Mouse (Mus musculus) kidney, adult 2 months (tissue): ENCODE data around the gene Oaz2. TPM values are rescaled to one million over a fixed set of nuclear protein-coding genes. Genes with fewer than 3 reads are reported as not detected.

Experiments used
- DNase-seq: peaks from one replicate; pipeline ENCODE4 v3.0.0; 2021
- H3K27ac ChIP-seq: fragments of 200-500 bp; 2 replicates; pipeline ENCODE4 v1.5.1; 2012; ENCODE audit warnings: low read depth, low read length, control low read depth, inconsistent platforms; ENCODE audit not compliant: insufficient read depth
- H3K27me3 ChIP-seq: fragments of 200-500 bp; replicated peaks from 2 replicates; pipeline ENCODE4 v1.6.1; 2012; ENCODE audit warnings: mild to moderate bottlenecking, moderate library complexity, low read length, inconsistent platforms; ENCODE audit not compliant: control insufficient read depth, insufficient read depth
- H3K36me3 ChIP-seq: fragments of 200-500 bp; 2 replicates; pipeline ENCODE4 v1.6.1; 2012; ENCODE audit warnings: mild to moderate bottlenecking, moderate library complexity, low read length, inconsistent platforms; ENCODE audit not compliant: control insufficient read depth, insufficient read depth
- H3K4me1 ChIP-seq: fragments of 200-500 bp; 2 replicates; pipeline ENCODE4 v1.6.1; 2011; ENCODE audit warnings: low read length; ENCODE audit not compliant: control insufficient read depth, insufficient read depth
- H3K4me3 ChIP-seq: fragments of 200-500 bp; 2 replicates; pipeline ENCODE4 v1.5.1; 2011; ENCODE audit warnings: mild to moderate bottlenecking, low read depth, low read length, control low read depth; ENCODE audit not compliant: insufficient read depth
- CTCF ChIP-seq: fragments of 200-500 bp; conservative IDR thresholded peaks from 2 replicates; pipeline ENCODE4 v1.5.1; 2011; ENCODE audit warnings: low read depth, mild to moderate bottlenecking, control low read depth, low read length, moderate library complexity, mixed read lengths; ENCODE audit not compliant: insufficient read depth, insufficient read length
- POLR2A ChIP-seq: fragments of 200-500 bp; IDR thresholded peaks from one replicate; pipeline ENCODE4 v1.6.1; 2011; ENCODE audit warnings: low read depth, low read length, control low read depth
- WGBS: fragments of 180-500 bp; shearing (Covaris S2); methylation state at CpG from one replicate; pipeline ENCODE4 v1.1.7; 2018; 5-methylcytosine and 5-hydroxymethylcytosine counted together
- polyA plus RNA-seq: library from polyadenylated mRNA; depleted of rRNA; stranded (reverse); fragments of >200 nt; gene quantifications from 2 replicates; pipeline ENCODE4 v1.2.3, GENCODE M21; 2012

The Oaz2 gene
- polyA plus RNA-seq, 1 experiment, result 139 TPM

DNA sequence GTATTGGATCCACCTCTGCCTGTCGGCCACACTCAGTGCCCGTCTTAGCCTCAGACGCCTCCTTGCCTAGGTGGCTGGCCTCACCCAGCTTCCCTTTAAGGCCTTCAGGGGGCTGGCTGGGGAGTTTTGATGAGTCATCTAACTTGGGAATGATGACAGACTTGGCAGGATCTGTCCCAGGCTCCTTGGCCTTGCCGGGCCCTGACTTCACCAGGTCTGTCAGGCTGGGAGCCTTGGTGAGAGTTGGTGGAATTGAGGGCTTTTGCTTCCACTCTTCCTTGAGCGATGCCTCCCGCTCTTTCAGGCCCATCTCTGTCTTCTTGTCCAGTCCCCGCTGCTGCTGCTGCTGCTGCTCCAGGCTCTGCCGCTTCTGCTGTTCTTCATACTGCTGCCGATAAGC is 34.5 kb downstream of the Oaz2 start:
- Histone ChIP-seq H3K4me3 (no peak overlapping the region), H3K4me1 (peaks cover 3% of the 10 kb centered on the region; the same call in 1 of the 2 replicates), H3K27me3 (no peaks in the 10 kb centered on the region), H3K36me3 (no peaks in the 10 kb centered on the region), H3K27ac (no peak overlapping the region)
- no peak for DNase-seq
- WGBS, result 89% methylated on average over 9 of the region's 9 CpGs
- TF ChIP-seq POLR2A, result no peak

DNA sequence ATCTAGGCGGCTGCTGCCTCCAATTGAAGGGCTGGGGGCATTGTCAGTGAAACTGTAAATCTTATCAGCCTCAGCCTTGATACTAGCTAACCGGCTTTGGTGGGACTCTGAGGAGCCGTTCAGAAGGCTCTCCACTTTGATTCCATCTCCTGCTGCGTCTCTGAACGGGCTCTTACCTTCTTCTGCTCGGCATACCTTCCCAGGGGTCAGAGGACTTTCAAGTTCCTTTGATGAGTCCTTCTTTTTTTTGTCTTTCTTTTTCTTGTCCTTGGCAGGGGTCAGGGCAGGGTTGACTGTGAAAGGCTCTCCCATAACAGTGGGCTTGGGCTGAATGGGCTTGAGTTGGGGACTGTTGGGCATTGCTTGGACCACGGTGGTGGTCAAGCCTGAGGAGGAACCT is 35.4 kb downstream of the Oaz2 start:
- 84% methylated on average over 7 of the region's 7 CpGs for WGBS
- no peak for DNase-seq
- H3K4me3 ChIP-seq, result no peak overlapping the region
- no peak overlapping the region for H3K27ac ChIP-seq
- H3K4me1 ChIP-seq, result peaks cover 3% of the 10 kb centered on the region; the same call in 1 of the 2 replicates
- no peaks in the 10 kb centered on the region for H3K27me3 ChIP-seq
- TF ChIP-seq CTCF (no peak), POLR2A (no peak)
- H3K36me3 ChIP-seq, result no peaks in the 10 kb centered on the region

DNA sequence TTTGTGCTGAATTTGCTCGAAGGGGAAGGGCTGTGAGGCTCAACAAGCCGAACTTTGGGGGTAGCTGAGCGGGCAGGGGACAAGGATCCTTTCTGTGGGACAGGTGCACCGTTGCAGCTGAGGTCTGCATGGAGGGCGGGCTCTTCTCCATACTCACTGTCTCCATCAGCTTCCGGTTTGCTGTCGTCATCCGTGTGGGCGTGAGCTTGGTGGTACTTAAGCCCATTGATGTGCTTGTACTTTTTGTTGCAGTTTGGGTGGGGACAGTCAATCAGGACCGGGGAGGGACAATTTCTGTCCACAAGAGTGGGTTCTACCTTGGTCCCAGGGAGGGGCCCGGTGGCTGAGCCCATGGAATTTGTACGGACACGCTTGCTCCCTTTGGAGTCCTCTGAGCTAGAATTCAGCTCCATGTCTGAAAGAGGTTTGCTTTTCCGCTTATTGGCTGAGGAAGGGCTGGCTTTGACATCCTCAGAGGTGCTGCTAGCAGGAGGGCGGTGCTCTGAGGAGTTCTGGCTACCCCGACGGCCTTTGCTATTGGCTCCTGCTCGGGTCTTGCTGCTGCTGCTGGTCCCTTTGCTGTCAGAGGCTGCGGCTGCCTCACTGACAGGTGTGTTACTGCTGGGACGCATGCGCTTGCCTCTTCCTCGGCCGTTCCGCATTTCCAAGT is 36.3 kb downstream of the Oaz2 start:
- WGBS, result 93% methylated on average over 24 of the region's 24 CpGs
- DNase-seq, result no peak
- Histone ChIP-seq H3K27me3 (no peaks in the 10 kb centered on the region), H3K4me1 (no peaks in the 10 kb centered on the region), H3K27ac (no peak overlapping the region), H3K36me3 (no peaks in the 10 kb centered on the region), H3K4me3 (no peak overlapping the region)
- TF ChIP-seq CTCF (no peak), POLR2A (no peak)

DNA sequence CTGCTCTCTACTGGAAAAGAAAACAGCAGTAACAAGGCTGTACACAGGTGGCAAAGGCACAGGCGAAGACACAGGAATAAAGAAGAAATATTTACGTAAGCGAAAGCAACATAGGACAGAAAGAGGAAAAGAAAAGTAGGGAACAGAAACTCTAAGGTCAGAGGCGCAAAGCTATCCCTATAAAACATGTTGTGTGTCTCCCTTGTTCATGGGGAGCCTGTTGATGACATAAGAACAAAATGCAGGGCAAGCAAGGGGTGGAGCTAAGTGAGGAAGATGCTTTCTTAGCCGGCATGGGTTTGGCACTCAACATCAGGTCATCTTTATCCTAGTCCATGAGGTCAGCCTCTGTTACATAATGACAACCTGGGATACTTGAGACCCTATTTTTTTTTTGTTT is 50.4 kb downstream of the Oaz2 start:
- no peak for DNase-seq
- 80% methylated on average over 5 of the region's 5 CpGs for WGBS
- no peaks in the 10 kb centered on the region for H3K36me3 ChIP-seq
- H3K4me1 ChIP-seq, result peaks cover 3% of the 10 kb centered on the region; the same call in 1 of the 2 replicates
- no peak overlapping the region for H3K27ac ChIP-seq
- H3K27me3 ChIP-seq, result no peaks in the 10 kb centered on the region
- TF ChIP-seq POLR2A, result no peak
- TF ChIP-seq CTCF, result no peak
- no peak overlapping the region for H3K4me3 ChIP-seq

DNA sequence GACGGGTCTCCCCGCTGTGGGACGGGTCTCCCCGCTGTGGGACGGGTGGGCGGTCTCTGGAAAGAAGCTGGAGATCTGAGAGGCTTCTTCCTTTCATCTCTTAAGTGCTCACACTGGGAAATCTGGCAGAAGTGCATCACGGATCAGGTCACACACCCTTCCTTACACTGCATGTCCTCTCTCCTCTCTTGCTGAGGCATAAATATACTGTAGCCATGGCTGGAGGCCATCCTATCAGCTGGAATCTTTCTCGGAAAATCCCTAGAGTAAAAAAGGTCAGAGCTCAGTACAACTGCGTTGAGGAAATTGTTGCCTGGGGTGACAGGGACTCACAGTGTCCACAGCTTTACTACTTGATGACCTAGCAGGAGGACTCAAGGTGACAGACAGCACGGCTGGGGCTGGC is 53.4 kb downstream of the Oaz2 start:
- Histone ChIP-seq H3K27ac (no peak overlapping the region), H3K4me1 (peaks cover 3% of the 10 kb centered on the region; the same call in 1 of the 2 replicates), H3K36me3 (no peaks in the 10 kb centered on the region), H3K27me3 (no peaks in the 10 kb centered on the region), H3K4me3 (no peak overlapping the region)
- peak; percentile 72 for DNase-seq
- WGBS, result 41% methylated on average over 10 of the region's 10 CpGs
- no peak for TF ChIP-seq POLR2A
- TF ChIP-seq CTCF, result no peak

DNA sequence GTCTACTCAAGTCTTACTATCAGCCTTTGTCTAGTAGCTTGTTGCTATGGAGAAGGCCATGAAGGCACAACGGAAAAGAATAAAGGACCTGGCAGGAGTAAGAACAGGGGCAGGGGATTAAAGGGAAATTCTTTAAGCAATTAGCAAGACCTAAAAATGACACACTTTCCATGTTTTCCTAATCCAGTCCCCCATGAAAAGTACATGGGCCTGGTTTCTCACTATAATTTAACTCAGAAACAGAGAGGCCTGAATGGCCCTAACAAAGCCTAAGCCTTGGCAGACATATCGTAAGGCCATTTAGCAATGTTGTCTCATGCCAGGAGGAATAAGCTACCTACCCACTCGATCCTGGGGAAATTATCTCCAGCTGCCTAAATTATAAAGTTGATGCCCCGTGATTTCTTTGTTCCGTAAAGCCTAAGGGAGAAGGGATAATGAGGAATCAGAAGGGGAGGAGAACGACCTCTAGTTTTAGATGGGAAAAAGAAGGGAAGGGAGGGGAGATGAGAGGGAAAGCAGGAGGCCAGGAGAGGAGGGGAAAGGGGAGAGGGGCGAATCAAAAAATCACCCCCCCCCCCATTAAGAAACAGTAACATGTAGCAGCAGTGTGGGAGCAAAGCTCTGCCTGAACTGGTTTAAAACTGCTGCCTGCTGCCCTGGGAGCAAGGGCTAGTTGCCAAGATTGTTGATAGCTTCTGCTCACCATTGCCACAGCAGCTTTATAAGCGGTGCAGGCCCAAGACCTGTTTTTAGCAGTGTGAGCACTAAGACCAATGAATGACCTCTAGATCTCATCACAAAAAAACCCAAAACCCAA is 56.9 kb downstream of the Oaz2 start:
- Histone ChIP-seq H3K4me3 (no peak overlapping the region), H3K27me3 (no peaks in the 10 kb centered on the region), H3K36me3 (0 out of 2 replicates have a peak, but pooled peaks cover under 1% of the 10 kb centered on the region), H3K27ac (peak overlapping the region; percentile 37), H3K4me1 (peaks cover 3% of the 10 kb centered on the region; the same call in 1 of the 2 replicates)
- no peak for TF ChIP-seq POLR2A
- no peak for TF ChIP-seq CTCF
- peak; percentile 75 for DNase-seq
- 49% methylated on average over 8 of the region's 8 CpGs for WGBS

DNA sequence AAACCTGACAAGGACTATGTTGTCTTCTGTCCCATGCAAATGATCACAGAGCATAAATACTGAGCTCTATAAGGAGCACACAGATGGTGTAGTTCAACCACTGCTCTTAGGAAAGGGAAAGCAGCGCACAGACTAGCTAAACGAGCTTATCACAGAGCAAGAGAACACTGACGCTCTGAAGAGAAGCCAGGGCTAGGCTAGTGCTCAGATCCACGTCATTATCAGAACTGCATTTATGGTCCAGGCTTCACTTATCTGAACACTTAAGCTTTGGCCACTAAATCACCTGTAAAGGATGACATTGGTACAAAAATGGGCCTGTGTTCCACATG is 57.5 kb downstream of the Oaz2 start:
- H3K27ac ChIP-seq, result peak overlapping the region; percentile 3
- 64% methylated on average over 4 of the region's 4 CpGs for WGBS
- no peak for TF ChIP-seq CTCF
- no peak for TF ChIP-seq POLR2A
- H3K27me3 ChIP-seq, result no peaks in the 10 kb centered on the region
- DNase-seq, result no peak
- H3K36me3 ChIP-seq, result 0 out of 2 replicates have a peak, but pooled peaks cover 1% of the 10 kb centered on the region
- no peak overlapping the region for H3K4me3 ChIP-seq
- peaks cover 3% of the 10 kb centered on the region; the same call in 1 of the 2 replicates for H3K4me1 ChIP-seq
